Mouse (Mus musculus) megakaryocyte, embryonic 14.5 days (primary cell): ENCODE measurements at regions not wholly inside any gene's neighbourhood (a gene's known extent, or its start where the extent isn't known, plus 50 kb on each side); places are given as distances from the start of the nearest gene placed in this dataset.

Source experiments
- FLI1 ChIP-seq: IDR thresholded peaks from 2 replicates; pipeline ENCODE4 v1.6.1; 2012; ENCODE audit warnings: low read length, inconsistent platforms, mixed read lengths
- GATA1 ChIP-seq: IDR thresholded peaks from 3 replicates; pipeline ENCODE4 v1.6.1; 2012; ENCODE audit warnings: mixed read lengths, low read length, inconsistent platforms, borderline replicate concordance

- TF ChIP-seq GATA1 (no peak), FLI1 (no peak)
Observed at GRCm38 (mm10) chr2:159763115-159763514, 570.8 kb downstream of the Gm826 start.
